Mouse (Mus musculus): ENCODE results near the gene Ptprn2. TPM values are rescaled to one million over a fixed set of nuclear protein-coding genes. Genes with fewer than 3 reads are reported as not detected.

The Ptprn2 gene
- polyA plus RNA-seq, 1 experiment: not detected

DNA sequence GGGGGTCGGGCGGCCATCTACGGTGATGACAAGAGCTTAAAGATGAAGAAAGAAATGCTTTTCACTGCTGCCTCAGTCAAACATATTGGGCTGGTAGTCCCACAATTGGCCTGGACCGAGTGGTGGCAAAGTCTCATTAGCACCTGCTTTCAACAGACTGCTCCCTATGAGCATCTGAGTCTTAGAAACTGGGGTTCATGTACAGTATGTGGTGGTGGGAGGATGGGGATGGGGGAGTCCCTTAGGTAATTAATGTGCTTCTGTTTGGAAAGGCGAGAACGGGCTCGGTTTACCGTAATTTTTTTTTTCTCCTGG, 667.6 kb downstream of the Ptprn2 start:
- no peak overlapping the region for H3K4me3 ChIP-seq (ENCODE audit: insufficient read depth, low read depth, low read length)
- H3K4me1 ChIP-seq (ENCODE audit: control insufficient read depth, insufficient read depth, insufficient read length, low read length): no peaks in the 10 kb centered on the region
- H3K27ac ChIP-seq (replicated peaks; ENCODE audit: low read depth, low read length): no peak overlapping the region

DNA sequence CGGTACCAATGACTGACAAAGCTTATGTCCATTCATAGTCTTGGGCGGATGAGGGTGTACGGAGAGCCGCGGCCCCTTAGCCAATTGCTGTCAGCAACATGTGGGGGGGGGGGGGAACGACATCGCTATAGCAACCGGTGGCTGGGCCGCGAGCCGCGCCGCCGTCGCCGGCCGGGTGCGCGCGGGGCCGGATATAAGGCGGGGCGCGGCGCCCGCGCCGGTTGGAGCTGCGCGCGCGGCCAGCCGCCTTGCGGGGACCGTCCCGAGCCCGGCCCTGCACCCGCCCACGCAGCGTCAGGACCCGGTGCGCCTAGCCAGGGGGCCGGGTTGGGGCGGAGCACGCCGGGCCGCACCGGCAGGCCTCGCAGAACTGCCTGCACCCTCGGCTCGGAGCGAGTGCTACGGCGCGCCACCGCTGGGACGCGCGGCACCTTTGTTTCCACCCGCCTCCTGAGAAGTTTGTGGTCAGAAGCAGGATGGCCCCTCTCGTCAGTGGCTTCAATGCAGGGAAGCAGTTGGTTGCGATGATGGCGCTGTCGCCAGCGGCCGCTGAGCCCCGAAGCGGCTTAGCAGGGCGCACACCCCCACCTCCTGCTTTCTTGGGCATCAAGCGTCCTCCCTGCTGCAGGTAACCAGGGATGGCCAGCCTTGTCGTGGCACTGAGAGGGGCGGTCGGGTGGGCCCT, 668.3 kb downstream of the Ptprn2 start:
- H3K4me1 ChIP-seq (ENCODE audit: control insufficient read depth, insufficient read depth, insufficient read length, low read length): no peaks in the 10 kb centered on the region
- H3K4me3 ChIP-seq (ENCODE audit: insufficient read depth, low read depth, low read length): no peak overlapping the region
- H3K27ac ChIP-seq (replicated peaks; ENCODE audit: low read depth, low read length): no peak overlapping the region

DNA sequence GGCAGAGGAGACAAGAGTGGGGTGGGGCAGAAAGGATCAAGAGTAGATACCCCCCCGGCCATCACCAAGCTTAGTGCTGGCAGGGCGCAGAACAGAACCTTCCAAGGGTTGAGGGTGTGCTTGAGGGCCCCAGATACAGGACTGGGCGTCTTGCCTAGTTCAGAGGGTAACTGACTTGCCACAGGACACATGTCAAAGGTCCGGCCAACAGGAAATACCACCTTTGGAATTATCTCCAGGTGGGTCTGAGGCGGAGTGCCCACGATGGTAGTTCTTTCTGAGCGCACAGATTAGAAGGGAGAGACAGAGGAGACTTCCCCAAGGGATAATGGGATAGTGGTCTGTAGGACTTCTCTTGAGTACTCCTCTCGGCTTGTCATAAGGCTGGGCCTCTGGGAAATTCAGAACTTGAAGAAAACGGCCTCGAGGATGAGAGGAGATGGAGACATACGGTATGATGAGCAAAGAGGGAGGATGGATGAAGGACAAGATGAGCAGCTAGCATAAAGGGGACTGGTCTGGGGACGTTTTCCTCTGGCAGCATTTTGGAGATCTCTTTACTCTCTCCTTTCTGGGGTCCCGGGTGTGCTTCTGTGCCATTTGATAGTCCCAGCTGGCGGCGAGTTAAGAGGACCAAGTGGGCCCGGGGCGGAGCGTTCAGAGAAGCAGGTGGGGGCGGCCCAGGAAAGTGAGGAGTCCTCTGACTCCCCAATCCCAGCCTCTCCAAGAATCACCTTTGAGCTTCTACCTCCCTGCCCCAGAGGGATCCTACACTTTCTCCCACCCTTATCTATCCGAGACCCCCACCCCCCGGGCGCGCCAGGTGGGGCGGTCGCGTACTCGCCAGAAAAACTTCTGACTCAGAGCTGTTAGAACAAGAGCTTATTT, 669.1 kb downstream of the Ptprn2 start:
- H3K4me1 ChIP-seq (ENCODE audit: control insufficient read depth, insufficient read depth, insufficient read length, low read length): no peaks in the 10 kb centered on the region
- no peak overlapping the region for H3K27ac ChIP-seq (replicated peaks; ENCODE audit: low read depth, low read length)
- no peak overlapping the region for H3K4me3 ChIP-seq (ENCODE audit: insufficient read depth, low read depth, low read length)

DNA sequence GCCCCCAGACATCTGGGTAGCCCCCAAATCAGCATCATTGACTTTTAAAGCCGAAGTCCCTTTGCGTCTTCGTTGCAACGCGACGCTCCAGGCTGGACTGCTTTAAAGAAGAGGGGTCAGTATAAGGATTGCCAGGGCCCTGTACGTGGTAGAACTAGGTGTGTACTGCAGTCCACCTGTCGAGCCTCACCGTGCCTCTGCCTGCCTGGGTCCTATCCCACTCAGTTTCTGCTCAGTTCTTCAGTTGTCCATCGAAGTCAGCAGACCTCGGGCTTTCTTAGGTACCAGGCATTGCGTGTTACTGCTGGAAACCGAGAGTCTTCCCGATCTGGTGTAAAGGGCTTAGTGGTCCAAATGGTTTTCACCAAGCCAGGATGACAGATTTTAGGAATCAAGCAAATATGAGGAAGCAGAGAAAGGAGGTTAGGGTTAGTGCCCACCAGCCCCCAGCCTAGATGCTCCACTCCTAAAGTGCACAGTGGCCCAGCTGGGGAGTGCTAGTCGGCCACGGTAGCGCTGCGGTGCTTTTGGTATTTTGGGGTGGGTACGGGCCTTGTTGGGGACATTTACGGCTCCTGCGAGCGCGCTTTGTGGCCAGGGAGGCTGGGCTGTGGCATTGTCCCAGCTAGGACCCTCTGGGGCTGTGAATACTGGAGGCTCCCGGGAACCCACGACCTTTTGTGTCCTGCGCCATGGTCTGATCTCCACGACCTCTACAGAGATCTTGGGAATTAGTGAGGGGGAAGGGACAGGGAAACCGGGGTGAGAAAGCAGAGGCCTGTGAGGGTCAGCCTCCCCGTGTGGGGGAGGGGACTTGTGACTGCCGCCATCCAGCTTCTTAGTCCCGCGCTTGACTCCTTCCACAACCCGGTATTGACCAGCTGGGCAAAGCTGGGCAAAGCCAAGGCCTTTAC, 670.0 kb downstream of the Ptprn2 start:
- no peak overlapping the region for H3K4me3 ChIP-seq (ENCODE audit: insufficient read depth, low read depth, low read length)

DNA sequence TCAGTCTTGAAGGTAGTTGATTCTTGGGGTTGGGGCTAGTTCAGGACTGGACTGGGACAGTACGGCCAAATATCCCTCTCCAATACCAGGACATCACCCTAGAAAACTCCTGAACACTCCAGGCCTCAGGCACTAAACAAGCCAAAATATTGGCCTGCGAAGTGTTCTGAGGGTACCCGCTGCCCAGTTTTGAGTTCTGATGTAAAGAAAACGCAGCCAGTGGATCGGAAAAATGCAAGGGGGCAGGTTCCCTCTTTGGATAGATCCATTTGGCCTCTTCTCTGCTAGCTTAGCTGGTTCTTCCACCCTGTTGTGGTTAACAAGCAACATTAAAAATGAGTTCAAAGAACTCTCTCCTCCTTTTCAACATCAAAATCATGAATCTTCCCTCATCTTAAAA, 670.7 kb downstream of the Ptprn2 start:
- Histone ChIP-seq H3K4me1 (ENCODE audit: control insufficient read depth, insufficient read depth, insufficient read length, low read length) (no peaks in the 10 kb centered on the region), H3K27ac (replicated peaks; ENCODE audit: low read depth, low read length) (no peak overlapping the region), H3K4me3 (ENCODE audit: insufficient read depth, low read depth, low read length) (no peak overlapping the region)

More for the DNA sequence above, 670.0 kb downstream of the Ptprn2 start:
- Histone ChIP-seq H3K27ac (replicated peaks; ENCODE audit: low read depth, low read length) (no peak overlapping the region), H3K4me1 (ENCODE audit: control insufficient read depth, insufficient read depth, insufficient read length, low read length) (no peaks in the 10 kb centered on the region)

DNA sequence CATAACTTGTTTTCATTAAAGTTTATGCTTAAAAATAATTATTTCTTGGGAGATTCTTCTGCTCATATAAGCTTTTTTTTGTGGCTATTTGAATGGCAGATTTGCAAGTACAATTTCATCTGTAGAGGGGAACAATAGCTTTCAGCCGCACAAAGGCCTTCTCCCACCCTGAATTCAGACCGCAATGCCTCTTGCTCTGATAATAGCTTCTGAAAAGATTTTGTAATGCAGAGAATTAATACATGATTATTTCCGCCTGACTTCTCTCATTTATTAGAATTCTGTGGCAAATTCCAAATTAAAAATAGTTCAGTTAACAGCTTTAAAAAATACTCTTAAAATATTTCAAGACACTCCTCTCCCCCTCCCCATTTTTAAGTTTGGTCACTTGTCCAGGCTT, 671.3 kb downstream of the Ptprn2 start:
- H3K4me1 ChIP-seq (ENCODE audit: control insufficient read depth, insufficient read depth, insufficient read length, low read length): no peaks in the 10 kb centered on the region
- H3K4me3 ChIP-seq (ENCODE audit: insufficient read depth, low read depth, low read length): no peak overlapping the region
- H3K27ac ChIP-seq (replicated peaks; ENCODE audit: low read depth, low read length): no peak overlapping the region

DNA sequence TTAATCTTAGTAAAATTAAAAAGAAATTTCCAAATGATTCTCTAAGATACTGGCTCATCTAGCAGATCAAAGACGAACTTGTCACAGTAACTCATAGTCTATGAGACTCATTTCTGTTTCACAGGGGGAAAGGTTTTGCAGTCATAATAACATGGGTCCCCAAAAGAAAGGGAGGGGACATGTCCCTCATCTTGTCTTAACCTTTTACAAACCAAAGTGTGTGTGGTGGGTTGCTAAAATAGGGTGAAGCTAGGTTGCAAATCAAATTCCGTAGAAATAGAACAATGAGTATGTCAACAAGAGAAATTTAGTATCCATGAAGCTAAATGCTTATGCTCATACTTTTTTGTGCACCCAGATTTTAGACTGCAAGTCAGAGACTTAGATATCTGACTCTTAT, 671.7 kb downstream of the Ptprn2 start:
- H3K4me3 ChIP-seq (ENCODE audit: insufficient read depth, low read depth, low read length): no peak overlapping the region

DNA sequence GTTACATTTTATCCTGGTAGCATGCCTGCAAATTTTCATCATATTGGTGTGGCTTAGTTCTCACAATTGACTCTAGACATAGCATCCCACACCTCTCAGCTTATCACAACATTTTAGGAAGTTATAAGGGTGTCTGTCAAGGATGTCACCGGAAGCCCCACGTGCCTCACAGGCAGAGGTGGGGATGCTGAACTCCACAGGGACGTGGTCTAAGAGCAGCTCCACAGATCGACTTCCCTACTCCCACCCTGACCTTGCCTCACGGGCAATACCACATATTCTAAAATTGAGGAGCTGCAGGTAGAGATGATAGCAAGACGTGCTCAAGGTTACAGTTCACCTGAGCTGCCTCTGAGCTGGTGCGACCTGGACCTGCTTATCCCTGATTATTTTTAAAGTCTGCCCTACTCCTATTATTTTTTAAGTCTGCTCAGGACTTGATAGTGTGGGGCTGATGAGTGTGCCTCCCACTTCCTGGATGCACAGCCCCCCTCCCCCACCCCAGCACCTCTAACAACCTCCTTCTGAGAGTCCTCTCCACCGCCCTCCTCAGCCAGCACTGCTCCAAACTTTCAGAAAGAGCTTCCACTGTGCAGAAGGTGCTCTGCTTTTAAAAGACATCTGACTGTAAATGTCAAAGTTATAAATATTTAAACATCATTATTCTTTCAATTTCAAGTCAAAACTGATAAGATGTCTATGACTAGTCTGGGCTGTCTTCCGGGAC, 672.3 kb downstream of the Ptprn2 start:
- Histone ChIP-seq H3K4me1 (ENCODE audit: control insufficient read depth, insufficient read depth, insufficient read length, low read length) (no peaks in the 10 kb centered on the region), H3K4me3 (ENCODE audit: insufficient read depth, low read depth, low read length) (no peak overlapping the region), H3K27ac (replicated peaks; ENCODE audit: low read depth, low read length) (no peak overlapping the region)

More for the DNA sequence above, 671.7 kb downstream of the Ptprn2 start:
- no peaks in the 10 kb centered on the region for H3K4me1 ChIP-seq (ENCODE audit: control insufficient read depth, insufficient read depth, insufficient read length, low read length)
- H3K27ac ChIP-seq (replicated peaks; ENCODE audit: low read depth, low read length): no peak overlapping the region

DNA sequence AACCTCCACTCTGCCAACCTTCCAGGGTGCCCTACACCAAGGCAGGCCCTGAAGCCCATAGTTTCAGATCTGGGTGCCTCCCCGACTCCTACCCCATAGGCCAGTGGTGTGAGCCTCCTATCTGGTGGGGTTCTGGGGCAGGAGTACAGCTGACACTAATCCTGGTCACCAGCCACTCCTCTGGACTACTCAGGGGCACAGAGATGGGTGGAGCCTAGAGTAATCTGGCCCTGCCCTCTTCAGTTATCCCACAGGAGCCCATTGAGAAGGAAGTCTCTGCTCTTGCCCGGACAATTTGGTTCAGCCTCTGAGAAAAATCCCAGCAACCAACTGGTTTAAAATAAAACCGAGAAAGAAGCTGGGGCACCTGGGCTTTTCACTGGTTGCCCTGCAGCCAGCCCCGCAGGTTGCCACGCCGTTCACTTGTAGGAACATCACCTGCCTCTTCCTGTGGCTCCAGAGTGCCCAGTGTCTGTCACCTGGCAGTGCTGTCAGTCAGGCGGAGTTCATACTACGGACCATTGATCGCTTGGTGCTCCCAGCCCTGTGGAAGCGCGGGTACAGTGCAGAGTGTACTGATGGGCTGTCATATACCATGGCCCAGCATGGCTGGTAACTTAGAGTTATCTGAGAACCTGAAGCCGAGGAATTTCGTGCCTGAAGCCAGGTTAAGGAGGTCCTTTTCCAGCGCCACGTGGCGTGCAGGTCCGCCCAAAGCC, 673.6 kb downstream of the Ptprn2 start:
- no peak overlapping the region for H3K27ac ChIP-seq (replicated peaks; ENCODE audit: low read depth, low read length)
- no peak overlapping the region for H3K4me3 ChIP-seq (ENCODE audit: insufficient read depth, low read depth, low read length)
- H3K4me1 ChIP-seq (ENCODE audit: control insufficient read depth, insufficient read depth, insufficient read length, low read length): no peaks in the 10 kb centered on the region

DNA sequence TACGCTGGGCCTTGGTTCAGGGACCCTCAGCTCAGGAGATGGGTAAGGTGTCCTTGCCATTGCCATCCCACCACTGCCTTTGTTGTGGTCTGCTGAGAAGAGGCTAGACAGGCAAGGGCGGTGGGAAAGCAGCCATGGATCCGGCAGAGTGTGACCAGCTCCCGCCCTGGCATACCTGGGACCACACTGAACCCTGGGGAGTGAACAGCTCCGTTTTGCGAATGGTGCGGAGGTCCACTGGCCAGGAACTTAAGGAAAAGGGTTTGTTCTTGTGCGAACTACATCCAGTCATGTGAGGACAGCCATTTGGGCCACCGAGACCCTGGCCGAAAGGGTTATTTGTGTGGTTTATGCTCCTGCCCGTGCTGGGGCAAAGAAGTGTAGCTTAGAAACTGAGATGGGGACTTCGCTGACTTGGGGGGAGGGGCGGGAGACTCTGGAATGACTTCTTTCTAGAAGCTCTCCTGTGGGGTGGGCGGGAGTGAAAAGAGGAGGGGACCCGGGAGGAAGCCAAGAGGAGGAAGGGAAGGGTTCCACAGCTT, 674.2 kb downstream of the Ptprn2 start:
- Histone ChIP-seq H3K4me3 (ENCODE audit: insufficient read depth, low read depth, low read length) (no peak overlapping the region), H3K4me1 (ENCODE audit: control insufficient read depth, insufficient read depth, insufficient read length, low read length) (no peaks in the 10 kb centered on the region), H3K27ac (replicated peaks; ENCODE audit: low read depth, low read length) (no peak overlapping the region)

DNA sequence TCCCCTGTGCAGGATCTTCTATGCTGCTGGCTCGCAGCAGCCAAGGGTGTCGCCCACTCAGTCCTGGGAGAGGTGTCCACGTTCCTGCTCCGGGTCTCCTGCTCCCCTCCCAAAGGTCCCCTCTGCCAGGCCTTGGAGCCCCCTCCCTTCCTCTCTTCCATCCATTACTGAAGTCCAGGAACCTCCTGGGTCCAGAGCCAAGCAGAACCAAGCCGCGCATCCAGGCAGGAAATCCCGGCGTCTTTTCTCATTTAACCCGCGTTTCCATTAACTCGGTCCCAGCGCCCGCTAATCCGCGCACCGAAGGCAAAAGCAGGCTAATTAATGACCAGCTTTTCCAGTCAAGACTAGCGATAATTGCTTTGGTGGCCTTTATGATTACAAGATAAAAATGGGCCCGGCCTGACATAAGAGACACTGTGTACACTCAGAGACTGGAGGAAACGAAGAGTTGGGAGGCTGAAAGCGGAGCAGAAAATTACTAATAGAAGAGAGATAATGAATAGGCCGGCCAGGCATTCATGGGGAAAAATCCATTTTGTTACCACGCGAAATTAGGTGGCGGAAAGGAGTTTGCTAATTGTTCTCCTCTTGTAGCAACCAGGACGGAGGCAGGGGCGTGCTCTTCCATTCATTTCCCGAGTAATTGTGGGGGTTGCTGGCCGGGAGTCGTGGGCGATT, 674.8 kb downstream of the Ptprn2 start:
- Histone ChIP-seq H3K4me1 (ENCODE audit: control insufficient read depth, insufficient read depth, insufficient read length, low read length) (no peaks in the 10 kb centered on the region), H3K4me3 (ENCODE audit: insufficient read depth, low read depth, low read length) (no peak overlapping the region), H3K27ac (replicated peaks; ENCODE audit: low read depth, low read length) (no peak overlapping the region)

DNA sequence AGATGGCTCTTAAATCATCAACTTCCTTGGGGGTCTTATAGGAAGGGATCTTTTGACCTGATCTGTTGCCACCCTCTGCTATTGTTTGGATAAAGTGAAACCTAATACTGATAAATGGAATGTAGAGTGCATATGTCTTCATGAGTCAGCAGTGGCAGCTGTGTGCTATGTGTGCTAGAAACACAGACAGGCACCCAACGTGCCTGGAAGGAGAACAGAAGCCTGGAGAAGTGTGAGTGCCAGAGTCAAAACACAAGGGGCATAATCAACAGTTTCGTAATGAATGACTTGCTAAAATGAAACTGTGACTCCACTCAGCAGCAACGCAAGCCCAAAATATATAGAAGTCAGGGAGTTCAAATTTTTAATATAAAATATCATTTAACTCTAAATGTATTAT, 676.7 kb downstream of the Ptprn2 start:
- H3K4me3 ChIP-seq (ENCODE audit: insufficient read depth, low read depth, low read length): no peak overlapping the region
- no peaks in the 10 kb centered on the region for H3K4me1 ChIP-seq (ENCODE audit: control insufficient read depth, insufficient read depth, insufficient read length, low read length)
- H3K27ac ChIP-seq (replicated peaks; ENCODE audit: low read depth, low read length): no peak overlapping the region

DNA sequence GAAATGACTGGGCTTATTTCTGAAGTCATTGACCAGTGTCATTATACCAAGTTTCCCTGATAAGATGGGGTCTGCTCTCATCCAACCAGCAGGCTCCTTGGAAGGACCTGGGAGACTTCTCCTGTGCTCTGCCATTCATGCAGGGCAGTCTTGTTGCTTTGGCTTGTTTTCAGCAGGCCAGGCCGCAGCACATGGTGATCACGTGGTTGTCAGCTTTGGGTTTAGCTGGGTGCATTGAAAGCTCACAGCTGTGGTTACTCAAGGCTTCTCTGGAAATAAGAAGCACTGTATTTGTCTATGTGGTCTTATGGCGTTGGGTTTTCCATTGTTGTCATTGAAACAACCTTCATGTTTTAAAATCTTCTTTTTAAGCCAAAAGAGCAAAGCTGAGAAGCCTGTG, 678.3 kb downstream of the Ptprn2 start:
- no peak overlapping the region for H3K4me3 ChIP-seq (ENCODE audit: insufficient read depth, low read depth, low read length)
- H3K4me1 ChIP-seq (ENCODE audit: control insufficient read depth, insufficient read depth, insufficient read length, low read length): no peaks in the 10 kb centered on the region
- H3K27ac ChIP-seq (replicated peaks; ENCODE audit: low read depth, low read length): no peak overlapping the region
